Mouse (Mus musculus) liver, postnatal 0 days (tissue): Measurements from ENCODE around the gene Tsc22d4. TPM values are rescaled to one million over a fixed set of nuclear protein-coding genes. Genes with fewer than 3 reads are reported as not detected.

Experiments
- ATAC-seq: fragments of 200-750 bp; cut with Nextera tagmentation; 2 replicates; pipeline ENCODE4 v1.8.0; 2017; ENCODE audit warnings: mild to moderate bottlenecking, moderate library complexity
- DNase-seq: peaks from one replicate; pipeline ENCODE4 v3.0.0-alpha.2; 2016
- H3K27ac ChIP-seq: fragments of 300-500 bp; sonication (generic); 2 replicates; pipeline ENCODE4 v1.5.1; 2014; ENCODE audit warnings: antibody characterized with exemption, moderate library complexity, mild to moderate bottlenecking, low read depth
- H3K27me3 ChIP-seq: fragments of 300-500 bp; sonication (generic); 2 replicates; pipeline ENCODE4 v1.6.1; 2014; ENCODE audit warnings: low read length, control low read depth, mixed read lengths; ENCODE audit not compliant: insufficient read depth
- H3K36me3 ChIP-seq: fragments of 300-500 bp; sonication (generic); replicated peaks from 2 replicates; pipeline ENCODE4 v1.6.1; 2014; ENCODE audit warnings: mild to moderate bottlenecking, control low read depth, low read length, moderate library complexity, mixed read lengths; ENCODE audit not compliant: insufficient read depth
- H3K4me1 ChIP-seq: fragments of 300-500 bp; sonication (generic); 2 replicates; pipeline ENCODE4 v1.6.1; 2014; ENCODE audit warnings: antibody characterized with exemption, mild to moderate bottlenecking, control low read depth; ENCODE audit not compliant: insufficient read depth
- H3K4me2 ChIP-seq: fragments of 300-500 bp; sonication (generic); 2 replicates; pipeline ENCODE4 v1.6.1; 2014; ENCODE audit warnings: low read depth, mild to moderate bottlenecking, low read length, moderate library complexity, mixed read lengths
- H3K4me3 ChIP-seq: fragments of 300-500 bp; sonication (generic); 2 replicates; pipeline ENCODE4 v1.5.1; 2014; ENCODE audit warnings: low read depth, low read length
- H3K9ac ChIP-seq: fragments of 300-500 bp; sonication (generic); replicated peaks from 2 replicates; pipeline ENCODE4 v1.6.1; 2014; ENCODE audit warnings: mild to moderate bottlenecking, moderate library complexity
- H3K9me3 ChIP-seq: fragments of 300-500 bp; sonication (generic); 2 replicates; pipeline ENCODE4 v1.6.1; 2016; ENCODE audit warnings: mild to moderate bottlenecking, control low read depth, low read length, mixed read lengths
- CTCF ChIP-seq: sonication (generic); IDR thresholded peaks from 2 replicates; pipeline ENCODE4 v1.5.1; 2016; ENCODE audit warnings: antibody characterized with exemption, low read depth
- EP300 ChIP-seq: IDR thresholded peaks from 2 replicates; pipeline ENCODE4 v1.6.1; 2016; ENCODE audit warnings: antibody characterized with exemption, low read depth, mild to moderate bottlenecking
- WGBS: fragments of 180-500 bp; shearing (Covaris S2); extraction: QIAGEN DNeasy Blood & Tissue Kit; methylation state at CpG from one replicate; pipeline ENCODE4 v1.1.7; 2014; ENCODE audit not compliant: insufficient replicate concordance; 5-methylcytosine and 5-hydroxymethylcytosine counted together
- polyA plus RNA-seq: library from polyadenylated mRNA; unstranded; fragments of >200 nt; fragmentation: Nextera tagmentation; extraction: Ambion mirVana; gene quantifications from 2 replicates; pipeline ENCODE4 v1.2.1, GENCODE M21; 2015

Tsc22d4 gene
- polyA plus RNA-seq, 1 experiment from 2014 or later, result 65.9 TPM

GRCm38 (mm10) chr5:137740506-137740905 lies 5.0 kb upstream of the Tsc22d4 start:
- Histone ChIP-seq H3K4me2 (peak overlapping the region; percentile 97), H3K4me3 (peak overlapping the region; percentile 70), H3K27ac (no peak overlapping the region), H3K9ac (peak overlapping the region; percentile 74), H3K27me3 (no peaks in the 10 kb centered on the region), H3K9me3 (no peaks in the 10 kb centered on the region), H3K4me1 (peaks cover 23% of the 10 kb centered on the region), H3K36me3 (no peaks in the 10 kb centered on the region)
- no peak for TF ChIP-seq CTCF
- TF ChIP-seq EP300, result no peak
- DNase-seq (peak; percentile 15), ATAC-seq (no peak)
- 54% methylated on average over 11 of the region's 11 CpGs for WGBS

- ATAC-seq, result peak; percentile 79
- H3K9ac ChIP-seq, result peak within 1 kb of the TSS; percentile 74
- 1% methylated on average over 40 of the region's 71 CpGs for WGBS
Observed at GRCm38 (mm10) chr5:137741023-137741931, 4.3 kb upstream of the Tsc22d4 start, which contains the start of gene Nyap1. Gene Nyap1 (minus strand): TSS chr5:137741607.

GRCm38 (mm10) chr5:137742048-137742447 lies 3.5 kb upstream of the Tsc22d4 start:
- no peaks in the 10 kb centered on the region for H3K9me3 ChIP-seq
- ATAC-seq (no peak), DNase-seq (no peak)
- H3K9ac ChIP-seq, result no peak overlapping the region; the same call in 1 of the 2 replicates
- peak overlapping the region; percentile 70; the same call in 1 of the 2 replicates for H3K4me3 ChIP-seq
- peaks cover 23% of the 10 kb centered on the region for H3K4me1 ChIP-seq
- WGBS, result 56% methylated on average over 10 of the region's 10 CpGs
- TF ChIP-seq CTCF (no peak), EP300 (no peak)
- H3K36me3 ChIP-seq, result no peaks in the 10 kb centered on the region
- H3K27me3 ChIP-seq, result no peaks in the 10 kb centered on the region
- H3K27ac ChIP-seq, result peak overlapping the region; percentile 72; the same call in 1 of the 2 replicates
- H3K4me2 ChIP-seq, result peak overlapping the region; percentile 97

More at GRCm38 (mm10) chr5:137741023-137741931, 4.3 kb upstream of the Tsc22d4 start, which contains the start of gene Nyap1:
- no peaks in the 10 kb centered on the region for H3K36me3 ChIP-seq
- DNase-seq, result peak; percentile 89
- TF ChIP-seq EP300 (no peak), CTCF (peak; percentile 85)
- no peaks in the 10 kb centered on the region for H3K9me3 ChIP-seq
- H3K4me3 ChIP-seq, result peak within 1 kb of the TSS; percentile 70
- H3K27ac ChIP-seq, result peak within 1 kb of the TSS; percentile 72
- H3K4me2 ChIP-seq, result peak within 1 kb of the TSS; percentile 97
- H3K4me1 ChIP-seq, result peaks cover 23% of the 10 kb centered on the region
- no peaks in the 10 kb centered on the region for H3K27me3 ChIP-seq

- H3K4me1 ChIP-seq, result peaks cover 29% of the 10 kb centered on the region
- H3K9me3 ChIP-seq, result no peaks in the 10 kb centered on the region
- DNase-seq (no peak), ATAC-seq (no peak)
- WGBS, result 90% methylated on average over 6 of the region's 6 CpGs
- no peaks in the 10 kb centered on the region for H3K36me3 ChIP-seq
- H3K4me2 ChIP-seq, result no peak overlapping the region
- H3K4me3 ChIP-seq, result no peak overlapping the region
- H3K27ac ChIP-seq, result no peak overlapping the region
- H3K9ac ChIP-seq, result no peak overlapping the region
- no peak for TF ChIP-seq CTCF
- no peak for TF ChIP-seq EP300
- no peaks in the 10 kb centered on the region for H3K27me3 ChIP-seq
Observed at GRCm38 (mm10) chr5:137742836-137743235, 2.7 kb upstream of the Tsc22d4 start.

- Histone ChIP-seq H3K9me3 (no peaks in the 10 kb centered on the region), H3K4me2 (no peak overlapping the region), H3K36me3 (no peaks in the 10 kb centered on the region), H3K4me3 (no peak overlapping the region), H3K27me3 (no peaks in the 10 kb centered on the region), H3K27ac (no peak overlapping the region), H3K4me1 (peaks cover 40% of the 10 kb centered on the region), H3K9ac (no peak overlapping the region)
- ATAC-seq (no peak), DNase-seq (no peak)
- TF ChIP-seq EP300 (no peak), CTCF (no peak)
- 92% methylated on average over 7 of the region's 7 CpGs for WGBS
Observed at GRCm38 (mm10) chr5:137744197-137744596, 1.3 kb upstream of the Tsc22d4 start.

- Histone ChIP-seq H3K9ac (peak overlapping the region; percentile 91), H3K27ac (peak overlapping the region; percentile 99), H3K36me3 (peaks cover 9% of the 10 kb centered on the region), H3K4me1 (peaks cover 38% of the 10 kb centered on the region), H3K27me3 (no peaks in the 10 kb centered on the region), H3K4me3 (peak overlapping the region; percentile 75), H3K4me2 (peak overlapping the region; percentile 83), H3K9me3 (no peaks in the 10 kb centered on the region)
- WGBS, result 2% methylated on average over 20 of the region's 20 CpGs
- TF ChIP-seq CTCF, result no peak
- TF ChIP-seq EP300, result no peak
- ATAC-seq (peak; percentile 62), DNase-seq (peak; percentile 86)
Observed at GRCm38 (mm10) chr5:137746282-137746850, 836 bp downstream of the Tsc22d4 start.
